Mouse (Mus musculus) limb, embryonic 13.5 days (tissue): Measurements from ENCODE around the gene Senp1. TPM values are rescaled to one million over a fixed set of nuclear protein-coding genes. Genes with fewer than 3 reads are reported as not detected.

Experiments used
- ATAC-seq: fragments of 200-750 bp; cut with Nextera tagmentation; 2 replicates; pipeline ENCODE4 v1.8.0; 2017; ENCODE audit warnings: low read depth, moderate number of reproducible peaks, moderate TSS enrichment; ENCODE audit not compliant: low FRiP score
- H3K27ac ChIP-seq: fragments of 300-500 bp; sonication (generic); 2 replicates; pipeline ENCODE4 v1.5.1; 2015; ENCODE audit warnings: inconsistent platforms, mild to moderate bottlenecking, moderate library complexity
- H3K27me3 ChIP-seq: fragments of 300-500 bp; sonication (generic); 2 replicates; pipeline ENCODE4 v1.6.1; 2015; ENCODE audit warnings: mild to moderate bottlenecking, inconsistent platforms
- H3K36me3 ChIP-seq: fragments of 300-500 bp; sonication (generic); 2 replicates; pipeline ENCODE4 v1.6.1; 2015; ENCODE audit warnings: inconsistent platforms, mild to moderate bottlenecking, moderate library complexity
- H3K4me1 ChIP-seq: fragments of 300-500 bp; sonication (generic); 2 replicates; pipeline ENCODE4 v1.6.1; 2015; ENCODE audit warnings: inconsistent platforms
- H3K4me2 ChIP-seq: fragments of 300-500 bp; sonication (generic); replicated peaks from 2 replicates; pipeline ENCODE4 v1.6.1; 2015; ENCODE audit warnings: inconsistent platforms, mild to moderate bottlenecking, moderate library complexity
- H3K4me3 ChIP-seq: fragments of 300-500 bp; sonication (generic); 2 replicates; pipeline ENCODE4 v1.5.1; 2015; ENCODE audit warnings: moderate library complexity, mild to moderate bottlenecking, inconsistent platforms
- H3K9ac ChIP-seq: fragments of 300-500 bp; sonication (generic); 2 replicates; pipeline ENCODE4 v1.6.1; 2015; ENCODE audit warnings: mild to moderate bottlenecking, inconsistent platforms
- H3K9me3 ChIP-seq: fragments of 300-500 bp; sonication (generic); 2 replicates; pipeline ENCODE4 v1.6.1; 2016; ENCODE audit warnings: inconsistent platforms
- WGBS: fragments of 180-500 bp; shearing (Covaris S2); methylation state at CpG from one replicate; pipeline ENCODE4 v1.1.7; 2015; 5-methylcytosine and 5-hydroxymethylcytosine counted together
- polyA plus RNA-seq: library from polyadenylated mRNA; unstranded; fragments of >200 nt; fragmentation: Nextera tagmentation; extraction: Ambion mirVana; gene quantifications from 2 replicates; pipeline ENCODE4 v1.2.1, GENCODE M21; 2015

Gene Senp1
- polyA plus RNA-seq, 1 experiment from 2014 or later: 38.8 TPM

- WGBS: 50% methylated on average over 13 of the region's 13 CpGs
- Histone ChIP-seq H3K9me3 (no peaks in the 10 kb centered on the region), H3K4me2 (peak overlapping the region; percentile 59), H3K27me3 (no peaks in the 10 kb centered on the region), H3K4me1 (peaks cover 48% of the 10 kb centered on the region), H3K27ac (peak overlapping the region; percentile 91), H3K9ac (peak overlapping the region; percentile 50; the same call in 1 of the 2 replicates), H3K36me3 (peaks cover 87% of the 10 kb centered on the region), H3K4me3 (no peak overlapping the region)
- ATAC-seq: no peak
Measured at GRCm38 (mm10) chr15:97992027-97992711, 101.4 kb downstream of the Senp1 start.

GRCm38 (mm10) chr15:97991285-97991895 is 102.2 kb downstream of the Senp1 start:
- peak overlapping the region; percentile 91 for H3K27ac ChIP-seq
- 27% methylated on average over 12 of the region's 12 CpGs for WGBS

GRCm38 (mm10) chr15:97990721-97991120 is 102.8 kb downstream of the Senp1 start:
- H3K27me3 ChIP-seq: no peaks in the 10 kb centered on the region
- H3K9me3 ChIP-seq: no peaks in the 10 kb centered on the region
- H3K4me2 ChIP-seq: no peak overlapping the region
- ATAC-seq: no peak
- 25% methylated on average over 4 of the region's 4 CpGs for WGBS
- no peak overlapping the region for H3K4me3 ChIP-seq
- 0 out of 2 replicates have a peak overlapping the region, but pooled peaks have one; percentile 1 for H3K9ac ChIP-seq
- H3K36me3 ChIP-seq: peaks cover 87% of the 10 kb centered on the region
- H3K27ac ChIP-seq: peak overlapping the region; percentile 91; the same call in 1 of the 2 replicates
- peaks cover 48% of the 10 kb centered on the region for H3K4me1 ChIP-seq

More at GRCm38 (mm10) chr15:97991285-97991895, 102.2 kb downstream of the Senp1 start:
- Histone ChIP-seq H3K4me2 (no peak overlapping the region), H3K27me3 (no peaks in the 10 kb centered on the region), H3K4me3 (no peak overlapping the region), H3K9ac (no peak overlapping the region), H3K9me3 (no peaks in the 10 kb centered on the region), H3K4me1 (peaks cover 48% of the 10 kb centered on the region), H3K36me3 (peaks cover 87% of the 10 kb centered on the region)
- no peak for ATAC-seq

GRCm38 (mm10) chr15:97990124-97990523 is 103.4 kb downstream of the Senp1 start:
- H3K27ac ChIP-seq: peak overlapping the region; percentile 66; the same call in 1 of the 2 replicates
- no peaks in the 10 kb centered on the region for H3K27me3 ChIP-seq
- peaks cover 87% of the 10 kb centered on the region for H3K36me3 ChIP-seq
- H3K9ac ChIP-seq: peak overlapping the region; percentile 19; the same call in 1 of the 2 replicates
- no peak overlapping the region for H3K4me3 ChIP-seq
- peaks cover 48% of the 10 kb centered on the region for H3K4me1 ChIP-seq
- 2% methylated on average over 6 of the region's 6 CpGs for WGBS
- ATAC-seq: 0 out of 2 replicates have a peak, but pooled peaks have one; percentile 20
- no peaks in the 10 kb centered on the region for H3K9me3 ChIP-seq
- peak overlapping the region; percentile 41 for H3K4me2 ChIP-seq

GRCm38 (mm10) chr15:97989544-97989943 is 104.0 kb downstream of the Senp1 start:
- Histone ChIP-seq H3K4me3 (no peak overlapping the region), H3K9ac (no peak overlapping the region), H3K36me3 (peaks cover 87% of the 10 kb centered on the region), H3K9me3 (no peaks in the 10 kb centered on the region), H3K4me2 (no peak overlapping the region), H3K27me3 (no peaks in the 10 kb centered on the region), H3K4me1 (peaks cover 48% of the 10 kb centered on the region), H3K27ac (peak overlapping the region; percentile 66; the same call in 1 of the 2 replicates)
- no peak for ATAC-seq
- WGBS: 40% methylated on average over 1 of the region's 1 CpGs

Other genes with a start within 250 kb of the Senp1 start
- 32.6 and 34.8 TPM in 2 replicates for gene Hdac7, start 249.2 kb downstream of the Senp1 start, polyA plus RNA-seq
- 0.82 and 1.0 TPM in 2 replicates for gene Vdr, start 183.1 kb downstream of the Senp1 start, polyA plus RNA-seq
- gene Tmem106c, start 129.5 kb downstream of the Senp1 start, polyA plus RNA-seq: 35.9 and 37.9 TPM in 2 replicates
- gene Col2a1, start 89.0 kb downstream of the Senp1 start, polyA plus RNA-seq: 706 and 829 TPM in 2 replicates
- gene Pfkm, start 1.2 kb downstream of the Senp1 start, polyA plus RNA-seq: 56.0 and 56.7 TPM in 2 replicates
- gene Asb8, start 71.9 kb upstream of the Senp1 start, polyA plus RNA-seq: 50.7 and 51.0 TPM in 2 replicates
- gene Ccdc184, start 73.4 kb upstream of the Senp1 start, polyA plus RNA-seq: 0.48 and 0.60 TPM in 2 replicates
- gene Olfr288, start 101.8 kb upstream of the Senp1 start, polyA plus RNA-seq: not detected in 2 replicates
- not detected in 2 replicates for gene Gm44579, start 127.2 kb upstream of the Senp1 start, polyA plus RNA-seq
- not detected in 2 replicates for gene Olfr287, start 127.3 kb upstream of the Senp1 start, polyA plus RNA-seq
- gene Olfr286, start 140.7 kb upstream of the Senp1 start, polyA plus RNA-seq: not detected in 2 replicates
- not detected in 2 replicates for gene H1fnt, start 163.5 kb upstream of the Senp1 start, polyA plus RNA-seq
- gene Zfp641, start 202.4 kb upstream of the Senp1 start, polyA plus RNA-seq: 0.37 and 0.47 TPM in 2 replicates
- not detected in 2 replicates for gene Olfr285, start 223.6 kb upstream of the Senp1 start, polyA plus RNA-seq
- gene Olfr284, start 247.2 kb upstream of the Senp1 start, polyA plus RNA-seq: not detected in 2 replicates